Mouse (Mus musculus): ENCODE data around the gene Zmynd10.

Zmynd10 gene

DNA sequence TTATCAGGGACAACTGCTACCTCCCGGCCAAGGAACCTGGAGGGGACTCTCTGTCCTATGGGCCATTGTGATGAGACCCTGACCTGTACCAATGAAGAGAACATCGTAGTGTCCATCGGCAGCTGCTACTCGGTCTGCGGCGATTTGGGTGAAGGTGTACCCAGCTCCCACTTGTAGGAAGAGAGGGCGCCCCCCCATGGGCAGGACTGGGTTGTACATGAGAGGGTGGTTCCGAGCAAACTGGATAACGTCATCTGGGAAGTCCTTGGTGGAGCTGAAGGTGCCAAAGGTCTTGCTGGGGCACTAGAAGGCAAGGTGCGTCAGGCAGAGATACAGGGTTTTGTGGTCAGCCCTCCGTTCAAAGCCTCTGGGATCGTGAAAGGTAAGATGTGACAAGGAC is 53.6 kb downstream of the Zmynd10 start:
- no peak for DNase-seq (ENCODE audit: low read depth in 1 of 2, low spot score in 2 of 2)

All from monocyte, adult 2 months (primary cell).